Mouse (Mus musculus) olfactory bulb, adult 2 months (tissue): ENCODE measurements around the gene Myl9.

Experiments used
- CTCF ChIP-seq: fragments of 200-500 bp; IDR thresholded peaks from 2 replicates; pipeline ENCODE4 v1.5.1; 2012; ENCODE audit warnings: low read depth, mild to moderate bottlenecking, low read length, moderate library complexity; ENCODE audit not compliant: insufficient read depth
- POLR2A ChIP-seq: fragments of 200-500 bp; IDR thresholded peaks from 2 replicates; pipeline ENCODE4 v1.6.1; 2012; ENCODE audit warnings: mild to moderate bottlenecking, low read depth, low read length, moderate library complexity; ENCODE audit not compliant: insufficient read depth

DNA sequence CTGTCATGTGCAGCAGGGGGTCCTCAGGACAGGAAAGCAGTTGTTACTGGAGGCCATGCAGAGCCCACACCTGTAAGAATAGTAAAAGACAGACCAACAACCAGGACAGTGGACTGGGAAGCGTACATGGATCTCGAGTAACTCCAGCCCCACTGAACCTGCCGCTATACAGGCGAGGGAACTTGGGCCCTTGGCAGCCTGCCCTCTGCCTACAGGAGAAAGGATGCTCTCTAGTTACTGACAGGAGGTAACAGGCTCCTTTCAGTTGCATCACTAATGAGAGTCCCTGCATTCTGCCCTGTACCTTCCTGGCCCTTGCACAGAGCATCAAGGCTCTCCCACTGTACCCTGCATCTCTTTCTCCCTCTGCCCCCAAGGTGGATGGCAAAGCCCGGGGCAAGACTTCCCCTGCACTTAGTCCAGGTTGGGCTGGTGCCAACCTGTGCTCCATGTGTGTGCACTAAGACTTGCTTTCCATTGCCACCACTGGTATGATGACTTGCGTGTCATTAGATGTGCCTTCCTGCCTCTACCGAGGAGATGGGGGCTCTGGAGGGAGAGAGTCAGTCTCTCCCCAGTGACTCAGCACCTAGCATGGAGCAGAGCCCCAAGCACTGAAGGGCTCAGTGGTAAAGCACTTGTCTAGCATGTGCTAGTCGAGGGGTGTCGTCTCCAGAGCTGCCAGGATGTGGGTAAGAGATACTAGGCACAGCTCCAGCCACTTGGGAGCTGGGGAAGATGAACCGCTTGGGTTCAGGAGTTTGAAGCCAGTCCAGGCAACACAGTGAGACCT is 8.8 kb upstream of the Myl9 start:
- TF ChIP-seq CTCF: no peak
- no peak for TF ChIP-seq POLR2A
